Mouse (Mus musculus) E14TG2a.4 (cell line): ENCODE data around the gene Rpl37.

Experiments
- CTCF ChIP-seq: conservative IDR thresholded peaks from 2 replicates; pipeline ENCODE4 v1.5.1; 2014; ENCODE audit warnings: low read length
- NANOG ChIP-seq: IDR thresholded peaks from 2 replicates; pipeline ENCODE4 v1.6.1; 2014; ENCODE audit warnings: borderline replicate concordance, low read length, mixed read lengths
- POU5F1 ChIP-seq: IDR thresholded peaks from 2 replicates; pipeline ENCODE4 v1.6.1; 2014; ENCODE audit warnings: low read length, borderline replicate concordance

DNA sequence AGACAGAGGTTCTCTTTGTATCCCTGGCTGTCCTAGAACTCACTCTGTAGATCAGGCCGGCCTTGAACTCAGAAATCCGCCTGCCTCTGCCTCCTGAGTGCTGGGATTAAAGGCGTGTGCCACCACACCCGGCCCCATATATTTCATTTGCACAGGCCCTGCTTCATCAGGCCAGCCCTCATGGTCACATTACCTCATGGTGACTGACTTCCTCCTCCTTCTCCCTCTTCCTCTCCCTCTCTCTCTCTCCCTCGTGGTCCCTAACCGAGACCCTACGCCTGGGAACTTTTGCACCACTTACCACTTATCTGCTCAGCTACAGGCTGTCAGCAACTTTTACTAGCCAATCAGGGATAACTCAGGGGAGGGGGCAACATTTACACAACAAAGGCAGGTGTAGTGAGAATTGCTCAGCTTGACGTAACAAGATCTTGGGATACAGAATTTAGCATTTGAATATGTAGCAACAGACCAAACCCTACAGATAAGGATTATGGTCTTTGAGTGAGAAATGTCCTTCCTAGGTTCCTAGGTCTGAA, 18.6 kb downstream of the Rpl37 start:
- no peak for TF ChIP-seq CTCF
- no peak for TF ChIP-seq NANOG
- TF ChIP-seq POU5F1 = no peak; the same call in 1 of the 2 replicates
